Mouse (Mus musculus) hindbrain, embryonic 16.5 days (tissue): ENCODE measurements around the gene Gm20716. TPM values are rescaled to one million over a fixed set of nuclear protein-coding genes. Genes with fewer than 3 reads are reported as not detected.

Experiments used
- ATAC-seq: fragments of 200-750 bp; cut with Nextera tagmentation; 2 replicates; pipeline ENCODE4 v1.8.0; 2017; ENCODE audit warnings: moderate TSS enrichment, moderate library complexity
- H3K27ac ChIP-seq: fragments of 300-500 bp; sonication (generic); 2 replicates; pipeline ENCODE4 v1.5.1; 2014; ENCODE audit warnings: low read depth, mild to moderate bottlenecking, control low read depth, low read length, moderate library complexity
- H3K27me3 ChIP-seq: fragments of 300-500 bp; sonication (generic); replicated peaks from 2 replicates; pipeline ENCODE4 v1.6.1; 2014; ENCODE audit warnings: low read length; ENCODE audit not compliant: control insufficient read depth, insufficient read depth
- H3K36me3 ChIP-seq: fragments of 300-500 bp; sonication (generic); 2 replicates; pipeline ENCODE4 v1.6.1; 2014; ENCODE audit warnings: mild to moderate bottlenecking, low read length, moderate library complexity, mixed read lengths; ENCODE audit not compliant: control insufficient read depth, insufficient read depth
- H3K4me1 ChIP-seq: fragments of 300-500 bp; sonication (generic); 2 replicates; pipeline ENCODE4 v1.6.1; 2014; ENCODE audit warnings: low read depth, low read length; ENCODE audit not compliant: control insufficient read depth, insufficient read depth
- H3K4me2 ChIP-seq: fragments of 300-500 bp; sonication (generic); 2 replicates; pipeline ENCODE4 v1.6.1; 2014; ENCODE audit warnings: mild to moderate bottlenecking, low read length, control low read depth, moderate library complexity
- H3K4me3 ChIP-seq: fragments of 300-500 bp; sonication (generic); 2 replicates; pipeline ENCODE4 v1.5.1; 2014; ENCODE audit warnings: mild to moderate bottlenecking, low read length, control low read depth, moderate library complexity
- H3K9ac ChIP-seq: fragments of 300-500 bp; sonication (generic); 2 replicates; pipeline ENCODE4 v1.6.1; 2014; ENCODE audit warnings: low read depth, mild to moderate bottlenecking, control low read depth, low read length, moderate library complexity
- H3K9me3 ChIP-seq: fragments of 300-500 bp; sonication (generic); 2 replicates; pipeline ENCODE4 v1.6.1; 2014; ENCODE audit warnings: mild to moderate bottlenecking, low read length, moderate library complexity; ENCODE audit not compliant: control insufficient read depth
- whole genome bisulfite sequencing: fragments of 180-500 bp; shearing (Covaris S2); extraction: QIAGEN DNeasy Blood & Tissue Kit; methylation state at CpG from one replicate; pipeline ENCODE4 v1.1.7; 2014; 5-methylcytosine and 5-hydroxymethylcytosine counted together
- polyA plus RNA-seq: library from polyadenylated mRNA; unstranded; fragments of >200 nt; fragmentation: Nextera tagmentation; extraction: Ambion mirVana; gene quantifications from 2 replicates; pipeline ENCODE4 v1.2.1, GENCODE M21; 2015

Gm20716 gene
- polyA plus RNA-seq, 1 experiment from 2014 or later = 16.8 TPM

DNA sequence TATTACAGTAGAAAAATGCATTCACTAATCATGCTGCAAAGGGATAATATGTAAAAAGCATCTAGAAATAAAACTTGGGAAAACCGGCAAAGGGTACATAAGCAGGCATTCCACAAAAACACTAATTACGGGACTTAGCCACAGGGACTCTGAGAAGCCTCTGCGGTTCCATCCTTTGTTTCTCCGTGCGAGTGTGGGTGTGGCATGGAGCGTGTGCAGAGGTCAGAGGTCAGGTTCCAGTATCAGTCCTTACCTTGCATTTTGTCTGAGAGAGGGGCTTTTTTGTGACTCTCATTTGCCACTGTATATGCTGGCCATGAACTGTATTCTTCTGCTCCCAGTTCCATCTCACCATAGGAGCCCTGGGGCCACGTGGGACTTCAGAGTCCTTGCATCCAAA lies 54.2 kb downstream of the Gm20716 start:
- Histone ChIP-seq H3K4me3 (no peak overlapping the region), H3K4me2 (no peak overlapping the region), H3K4me1 (no peaks in the 10 kb centered on the region), H3K27ac (no peak overlapping the region), H3K36me3 (peaks cover 10% of the 10 kb centered on the region; the same call in 1 of the 2 replicates), H3K9me3 (no peaks in the 10 kb centered on the region), H3K27me3 (no peaks in the 10 kb centered on the region), H3K9ac (no peak overlapping the region)
- WGBS = 46% methylated on average over 7 of the region's 7 CpGs
- ATAC-seq = no peak

DNA sequence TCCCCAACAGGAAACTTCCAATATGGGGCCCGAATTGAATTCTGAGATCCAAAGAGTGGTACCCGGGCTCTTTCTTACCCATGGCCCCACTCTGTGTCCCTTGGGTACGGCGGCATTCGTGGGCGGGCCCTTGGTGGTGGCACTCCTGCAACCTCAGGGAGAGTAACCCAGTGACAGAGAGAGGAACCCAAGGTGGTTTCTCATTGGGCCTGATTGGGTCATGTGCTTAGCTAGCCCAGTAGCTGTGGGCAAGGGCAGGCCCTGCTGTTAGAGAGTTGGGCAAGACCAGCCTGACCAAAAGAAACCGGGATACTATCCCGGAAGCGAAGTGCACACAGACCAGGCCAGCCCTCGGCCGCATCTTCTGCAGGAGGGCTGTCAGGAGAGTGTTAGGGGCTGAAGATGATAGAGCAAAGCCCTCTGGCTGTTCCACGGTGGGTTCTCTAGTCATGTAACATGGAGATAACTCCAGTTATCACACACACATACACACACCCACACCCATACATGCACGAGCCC lies 59.9 kb downstream of the Gm20716 start:
- WGBS = 10% methylated on average over 13 of the region's 13 CpGs
- H3K27me3 ChIP-seq = no peaks in the 10 kb centered on the region
- H3K27ac ChIP-seq = no peak overlapping the region
- no peak overlapping the region for H3K9ac ChIP-seq
- H3K4me2 ChIP-seq = peak overlapping the region; percentile 34
- 0 out of 2 replicates have a peak, but pooled peaks cover 2% of the 10 kb centered on the region for H3K36me3 ChIP-seq
- H3K4me3 ChIP-seq = no peak overlapping the region
- peaks cover 15% of the 10 kb centered on the region for H3K4me1 ChIP-seq
- ATAC-seq = peak; percentile 38; the same call in 1 of the 2 replicates
- H3K9me3 ChIP-seq = no peaks in the 10 kb centered on the region

GRCm38 (mm10) chr2:168169800-168170113 lies 60.4 kb downstream of the Gm20716 start:
- 6% methylated on average over 9 of the region's 9 CpGs for WGBS
- H3K4me2 ChIP-seq = peak overlapping the region; percentile 34

DNA sequence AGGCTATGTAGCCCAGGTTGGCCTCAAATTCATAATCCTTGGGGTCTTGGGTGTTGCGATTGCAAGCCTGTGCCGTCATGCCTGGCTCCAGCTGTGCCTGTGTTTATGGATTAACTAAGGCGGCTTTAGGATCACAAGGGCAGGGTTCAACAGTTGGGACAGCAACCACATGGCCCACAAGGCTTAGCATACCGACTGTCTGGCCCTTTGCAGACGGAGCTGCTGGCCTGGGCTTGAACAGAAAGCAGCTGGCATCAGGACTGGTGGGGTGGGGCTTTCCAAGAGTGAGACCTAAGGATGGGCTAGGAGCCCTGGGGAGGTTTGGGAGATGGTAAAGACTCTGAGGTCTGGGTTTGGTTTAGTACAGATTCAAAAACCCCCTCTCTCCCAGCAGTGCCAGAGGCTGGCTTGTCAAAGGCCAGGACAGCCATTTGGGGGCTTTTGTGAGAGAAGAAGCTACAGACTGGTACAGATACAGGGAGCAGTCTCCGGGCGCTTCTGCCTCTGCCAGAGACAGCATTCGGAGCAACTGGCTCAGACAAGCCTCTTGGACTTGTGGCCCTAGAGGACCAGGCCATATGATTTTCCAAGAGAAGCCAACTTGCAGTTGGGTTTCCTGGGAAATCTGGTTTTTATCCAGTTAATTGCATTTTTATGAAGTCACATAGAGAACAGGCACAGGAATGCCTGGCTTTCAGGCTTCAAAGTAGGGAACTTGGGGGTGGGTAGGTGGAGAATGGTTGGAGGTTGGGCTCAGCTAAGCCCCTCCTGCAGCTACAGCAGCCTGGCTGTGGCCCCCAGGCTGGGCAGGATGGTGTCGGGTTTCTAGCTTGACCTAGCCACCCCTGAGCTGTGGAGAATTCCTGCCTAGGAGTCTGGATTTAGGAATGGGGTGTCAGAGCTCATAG lies 61.0 kb downstream of the Gm20716 start:
- no peak overlapping the region for H3K4me2 ChIP-seq
- no peaks in the 10 kb centered on the region for H3K27me3 ChIP-seq
- WGBS = 44% methylated on average over 9 of the region's 9 CpGs
- H3K27ac ChIP-seq = peak overlapping the region; percentile 54; the same call in 1 of the 2 replicates
- H3K9me3 ChIP-seq = no peaks in the 10 kb centered on the region
- no peak overlapping the region for H3K4me3 ChIP-seq
- H3K36me3 ChIP-seq = no peaks in the 10 kb centered on the region
- peak overlapping the region; percentile 35; the same call in 1 of the 2 replicates for H3K9ac ChIP-seq
- no peak for ATAC-seq
- H3K4me1 ChIP-seq = peaks cover 15% of the 10 kb centered on the region

More at GRCm38 (mm10) chr2:168169800-168170113, 60.4 kb downstream of the Gm20716 start:
- Histone ChIP-seq H3K36me3 (0 out of 2 replicates have a peak, but pooled peaks cover 2% of the 10 kb centered on the region), H3K27ac (peak overlapping the region; percentile 54; the same call in 1 of the 2 replicates), H3K4me3 (no peak overlapping the region), H3K27me3 (no peaks in the 10 kb centered on the region), H3K9ac (peak overlapping the region; percentile 35; the same call in 1 of the 2 replicates), H3K9me3 (no peaks in the 10 kb centered on the region), H3K4me1 (peaks cover 15% of the 10 kb centered on the region)
- ATAC-seq = no peak

DNA sequence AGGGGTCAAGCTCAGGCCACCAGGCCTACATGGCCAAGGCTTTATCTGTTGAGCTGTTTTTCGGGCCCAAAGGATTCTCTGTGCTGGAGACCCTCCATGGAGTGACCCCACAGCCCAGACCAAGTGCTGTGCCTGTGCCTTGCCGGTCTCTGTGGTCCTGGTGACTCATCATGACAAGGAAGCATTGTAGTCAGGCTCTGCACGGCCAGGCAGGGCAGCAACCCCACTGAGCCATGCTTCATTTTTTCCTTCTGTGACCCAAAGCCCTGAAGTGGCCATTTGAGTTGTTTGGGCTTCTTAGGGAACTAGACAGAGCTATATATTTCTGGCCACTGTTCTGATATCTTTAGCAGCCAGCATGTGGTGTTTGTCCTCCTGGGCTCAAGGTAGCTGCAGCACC lies 62.4 kb downstream of the Gm20716 start:
- H3K9me3 ChIP-seq = no peaks in the 10 kb centered on the region
- 56% methylated on average over 3 of the region's 3 CpGs for WGBS
- H3K4me3 ChIP-seq = no peak overlapping the region
- no peak overlapping the region for H3K9ac ChIP-seq
- no peak overlapping the region for H3K4me2 ChIP-seq
- no peaks in the 10 kb centered on the region for H3K36me3 ChIP-seq
- no peak for ATAC-seq
- H3K27ac ChIP-seq = no peak overlapping the region
- peaks cover 15% of the 10 kb centered on the region for H3K4me1 ChIP-seq
- H3K27me3 ChIP-seq = no peaks in the 10 kb centered on the region

- no peak overlapping the region for H3K4me3 ChIP-seq
- WGBS = 50% methylated on average over 21 of the region's 21 CpGs
- no peaks in the 10 kb centered on the region for H3K27me3 ChIP-seq
- no peak for ATAC-seq
- H3K27ac ChIP-seq = no peak overlapping the region
- H3K4me1 ChIP-seq = peaks cover 15% of the 10 kb centered on the region
- no peaks in the 10 kb centered on the region for H3K36me3 ChIP-seq
- no peak overlapping the region for H3K4me2 ChIP-seq
- no peak overlapping the region for H3K9ac ChIP-seq
- no peaks in the 10 kb centered on the region for H3K9me3 ChIP-seq
These were observed 63.3 kb downstream of the Gm20716 start for GRCm38 (mm10) chr2:168166750-168167460.

DNA sequence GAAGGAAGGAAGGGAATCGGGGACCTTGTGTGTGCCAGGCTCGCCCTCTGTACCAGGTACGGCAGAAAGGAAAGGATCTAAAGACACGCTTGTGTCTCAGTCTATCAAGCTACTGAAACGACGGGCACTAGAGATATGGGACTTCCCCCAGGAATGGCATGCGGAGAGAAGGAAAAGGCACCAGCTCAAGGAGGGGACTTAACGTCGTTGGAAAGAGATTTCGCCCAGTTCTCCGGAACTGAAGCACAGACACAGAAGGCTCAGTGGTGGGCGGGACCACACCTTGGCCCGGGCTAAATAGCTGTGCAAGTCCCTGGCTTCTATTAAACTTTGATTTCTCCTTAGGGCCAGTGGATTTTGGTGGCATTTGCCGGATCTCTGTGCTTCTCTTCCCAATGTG lies 68.2 kb downstream of the Gm20716 start:
- Histone ChIP-seq H3K4me3 (no peak overlapping the region), H3K9me3 (no peaks in the 10 kb centered on the region), H3K9ac (no peak overlapping the region), H3K27ac (no peak overlapping the region), H3K36me3 (no peaks in the 10 kb centered on the region), H3K27me3 (no peaks in the 10 kb centered on the region), H3K4me2 (peak overlapping the region; percentile 39), H3K4me1 (peaks cover 13% of the 10 kb centered on the region)
- WGBS = 14% methylated on average over 14 of the region's 14 CpGs
- ATAC-seq = no peak; the same call in 1 of the 2 replicates

GRCm38 (mm10) chr2:168161514-168161971 lies 68.6 kb downstream of the Gm20716 start:
- Histone ChIP-seq H3K9ac (no peak overlapping the region), H3K36me3 (no peaks in the 10 kb centered on the region), H3K27me3 (no peaks in the 10 kb centered on the region), H3K9me3 (no peaks in the 10 kb centered on the region), H3K4me2 (peak overlapping the region; percentile 39), H3K27ac (no peak overlapping the region), H3K4me1 (peaks cover 13% of the 10 kb centered on the region), H3K4me3 (no peak overlapping the region; the same call in 1 of the 2 replicates)
- 3% methylated on average over 11 of the region's 11 CpGs for WGBS
- peak; percentile 49; the same call in 1 of the 2 replicates for ATAC-seq
